Comparison of ENCODE assay signal across 8 mouse cellular contexts in the genomic region with DNA sequence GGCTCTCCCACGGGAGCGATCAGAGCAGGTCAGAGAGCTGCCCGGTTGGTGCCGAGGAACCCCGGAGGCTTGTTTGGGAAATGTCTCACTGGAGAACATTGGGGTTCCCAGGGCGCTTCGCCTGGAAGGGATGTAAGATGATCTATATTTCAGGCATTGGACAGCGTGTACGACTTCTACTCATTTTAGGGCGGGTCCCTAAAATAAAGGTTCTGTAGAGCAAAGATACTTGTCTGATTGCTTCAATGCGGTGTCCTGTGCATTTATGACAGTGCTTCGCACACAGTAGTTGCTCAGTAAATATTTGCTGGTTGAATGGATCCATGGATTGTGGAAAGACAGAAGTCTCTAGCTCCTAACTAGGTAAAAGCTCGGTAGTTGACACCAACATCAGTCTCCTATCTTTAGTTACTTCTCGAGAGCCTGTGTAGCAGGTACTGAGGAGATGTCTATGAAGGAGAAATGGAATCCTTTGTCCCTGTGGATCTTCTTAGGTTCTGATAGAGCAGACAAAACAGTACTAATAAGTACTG. TPM values are rescaled to one million over a fixed set of nuclear protein-coding genes. Genes with fewer than 3 reads are reported as not detected.
DNase-seq lines count a peak whose midpoint lies in the region; ATAC-seq lines count a peak whose summit lies in the region.

No protein-coding gene starts in this region.

- no peak for DNase-seq in kidney, postnatal 10 days
- DNase-seq in adipocyte (ENCODE audit: low spot score): peak; percentile 44
- DNase-seq in thymus, postnatal 4 days: no peak
- no peak for DNase-seq in ovary, adult 18-20 months (ENCODE audit: low spot score)
- no peak for DNase-seq in adrenal gland, postnatal 10 days

- WGBS in kidney, embryonic 14.5 days: 20% methylated on average over 14 of the region's 14 CpGs
- 28% methylated on average over 14 of the region's 14 CpGs for WGBS in hindbrain, embryonic 15.5 days
- 28% methylated on average over 14 of the region's 14 CpGs for WGBS in midbrain, embryonic 12.5 days

- 0 out of 2 replicates have a peak, but pooled peaks have one; percentile 17 for ATAC-seq in kidney, embryonic 14.5 days (ENCODE audit: low FRiP score, low TSS enrichment)
- ATAC-seq in hindbrain, embryonic 15.5 days (ENCODE audit: low FRiP score, low read depth): 0 out of 2 replicates have a peak, but pooled peaks have one; percentile 9
- no peak for ATAC-seq in midbrain, embryonic 12.5 days (ENCODE audit: low FRiP score, low read depth)

- H3K9ac ChIP-seq in kidney, embryonic 14.5 days (ENCODE audit: low read depth, low read length): peak overlapping the region; percentile 81
- peak overlapping the region; percentile 74 for H3K9ac ChIP-seq in hindbrain, embryonic 15.5 days
- peak overlapping the region; percentile 75 for H3K9ac ChIP-seq in midbrain, embryonic 12.5 days (replicated peaks)

- H3K4me2 ChIP-seq in kidney, embryonic 14.5 days (replicated peaks; ENCODE audit: low read depth, low read length): peak overlapping the region; percentile 86
- H3K4me2 ChIP-seq in hindbrain, embryonic 15.5 days: peak overlapping the region; percentile 85
- peak overlapping the region; percentile 91 for H3K4me2 ChIP-seq in midbrain, embryonic 12.5 days (replicated peaks)

- H3K4me1 ChIP-seq in kidney, embryonic 14.5 days (ENCODE audit: control insufficient read depth, insufficient read depth, low read length): peaks cover 8% of the 10 kb centered on the region; the same call in 1 of the 2 replicates
- H3K4me1 ChIP-seq in hindbrain, embryonic 15.5 days (replicated peaks): peaks cover 12% of the 10 kb centered on the region
- peaks cover 10% of the 10 kb centered on the region for H3K4me1 ChIP-seq in midbrain, embryonic 12.5 days

- H3K36me3 ChIP-seq in kidney, embryonic 14.5 days (ENCODE audit: control insufficient read depth, insufficient read depth, low read length): no peaks in the 10 kb centered on the region
- H3K36me3 ChIP-seq in hindbrain, embryonic 15.5 days: no peaks in the 10 kb centered on the region
- H3K36me3 ChIP-seq in midbrain, embryonic 12.5 days: no peaks in the 10 kb centered on the region

- no peaks in the 10 kb centered on the region for H3K9me3 ChIP-seq in kidney, embryonic 14.5 days (ENCODE audit: control insufficient read depth, low read length)
- H3K9me3 ChIP-seq in hindbrain, embryonic 15.5 days: no peaks in the 10 kb centered on the region
- H3K9me3 ChIP-seq in midbrain, embryonic 12.5 days: no peaks in the 10 kb centered on the region

- no peaks in the 10 kb centered on the region for H3K27me3 ChIP-seq in kidney, embryonic 14.5 days (ENCODE audit: control insufficient read depth, insufficient read depth, low read length)
- H3K27me3 ChIP-seq in hindbrain, embryonic 15.5 days: 0 out of 2 replicates have a peak, but pooled peaks cover 2% of the 10 kb centered on the region
- peaks cover 15% of the 10 kb centered on the region; the same call in 1 of the 2 replicates for H3K27me3 ChIP-seq in midbrain, embryonic 12.5 days

- H3K4me3 ChIP-seq in kidney, embryonic 14.5 days (ENCODE audit: low read length): peak overlapping the region; percentile 58
- peak overlapping the region; percentile 76 for H3K4me3 ChIP-seq in hindbrain, embryonic 15.5 days
- H3K4me3 ChIP-seq in midbrain, embryonic 12.5 days: peak overlapping the region; percentile 80

- no peak overlapping the region; the same call in 1 of the 2 replicates for H3K27ac ChIP-seq in kidney, embryonic 14.5 days (ENCODE audit: low read depth, low read length)
- peak overlapping the region; percentile 73; the same call in 1 of the 2 replicates for H3K27ac ChIP-seq in hindbrain, embryonic 15.5 days (replicated peaks)
- H3K27ac ChIP-seq in midbrain, embryonic 12.5 days (replicated peaks): no peak overlapping the region

RNA-seq across cellular contexts. Expression of a gene that starts 0.9 kb away (rescaled TPM):
- polyA plus RNA-seq in kidney, embryonic 14.5 days (2014; fragmentation: Nextera tagmentation; extraction: Ambion mirVana): 2.8 and 5.6 TPM in 2 replicates
- 4.6 and 5.6 TPM in 2 replicates for polyA plus RNA-seq in hindbrain, embryonic 15.5 days (2015; fragmentation: Nextera tagmentation; extraction: Ambion mirVana)
- polyA plus RNA-seq in midbrain, embryonic 12.5 days (2016; fragmentation: Nextera tagmentation; extraction: Ambion mirVana): 5.8 and 6.0 TPM in 2 replicates
- total RNA-seq in adrenal gland, postnatal 10 days (2021): 10 to 100 TPM; 44.5 to 46.3 TPM

RNA-seq across cellular contexts. Expression of a gene that starts 13.9 kb away (rescaled TPM):
- polyA plus RNA-seq in kidney, embryonic 14.5 days (2014; fragmentation: Nextera tagmentation; extraction: Ambion mirVana): 9.1 and 10.1 TPM in 2 replicates
- 9.5 and 10.9 TPM in 2 replicates for polyA plus RNA-seq in hindbrain, embryonic 15.5 days (2015; fragmentation: Nextera tagmentation; extraction: Ambion mirVana)
- 9.4 and 11.0 TPM in 2 replicates for polyA plus RNA-seq in midbrain, embryonic 12.5 days (2016; fragmentation: Nextera tagmentation; extraction: Ambion mirVana)
- total RNA-seq in adrenal gland, postnatal 10 days (2021): 1 to 10 TPM; 4.5 to 6.2 TPM
